Comparison of ENCODE assay signal across 23 mouse cellular contexts in genomic region chr7:113637011-113637600, GRCm38 (mm10).
DNase-seq lines count a peak whose midpoint lies in the region; ATAC-seq and TF ChIP-seq lines count a peak whose summit lies in the region.
"Had no signal": no experiment of that assay in that cellular context is flagged by ENCODE, and none has a peak within 500 bp of the region (broad histone marks: within the 10 kb centered on the region; RNA-seq: fewer than 3 reads in every experiment).

No protein-coding gene starts in this region.

- TF ChIP-seq CTCF in left cerebral cortex, adult 2 months (IDR thresholded peaks at IDR 0.05) = no peak

- no peak overlapping the region for H3K9ac ChIP-seq in intestine, embryonic 14.5 days (ENCODE audit: low read length)
- no peak overlapping the region for H3K9ac ChIP-seq in intestine, embryonic 15.5 days
- H3K9ac ChIP-seq: embryonic facial prominence, embryonic 13.5 days; embryonic facial prominence, embryonic 15.5 days; forebrain, embryonic 12.5 days had no signal

- no peaks in the 10 kb centered on the region for H3K4me1 ChIP-seq in intestine, embryonic 14.5 days (replicated peaks; ENCODE audit: control insufficient read depth, insufficient read depth, low read length)
- no peaks in the 10 kb centered on the region for H3K4me1 ChIP-seq in intestine, embryonic 15.5 days (replicated peaks)
- H3K4me1 ChIP-seq: embryonic facial prominence, embryonic 13.5 days; embryonic facial prominence, embryonic 15.5 days; forebrain, embryonic 10.5 days had no signal

- H3K27me3 ChIP-seq in intestine, embryonic 14.5 days (replicated peaks; ENCODE audit: control insufficient read depth, insufficient read depth, low read length) = no peaks in the 10 kb centered on the region
- no peaks in the 10 kb centered on the region for H3K27me3 ChIP-seq in intestine, embryonic 15.5 days (replicated peaks)
- H3K27me3 ChIP-seq: embryonic facial prominence, embryonic 13.5 days; embryonic facial prominence, embryonic 15.5 days; forebrain, embryonic 12.5 days had no signal

- WGBS in intestine, embryonic 14.5 days = 64% methylated on average over 4 of the region's 4 CpGs
- 61% methylated on average over 4 of the region's 4 CpGs for WGBS in intestine, embryonic 15.5 days

- DNase-seq in intestine, embryonic 14.5 days (ENCODE audit: low spot score) = peak; percentile 35
- DNase-seq in left cerebral cortex, adult 2 months (ENCODE audit: extremely low spot score in 1 of 2, low spot score in 2 of 2) = no peak
- no peak for DNase-seq in left cerebral cortex, postnatal 14 days (ENCODE audit: low spot score in 2 of 2)
- DNase-seq in MN1 (ENCODE audit: low spot score) = peak; percentile 91
- DNase-seq in adipocyte (ENCODE audit: low spot score) = no peak
- DNase-seq: adrenal gland, adult 2 months; adrenal gland, postnatal 10 days; adrenal gland, postnatal 25 days; cerebellum, adult 11 months; cerebellum, adult 18-20 months; cerebellum, adult 8-10 months; cerebellum, adult 9-11 months; cerebellum, postnatal 14 days; cerebellum, postnatal 36 days; embryo, embryonic 11 days had no signal

- intact Hi-C loops in left cerebral cortex, adult 2 months (cut with DNase I) = loop anchor here (5.0 kb wide), 1 partner anchor 100 kb away; no protein-coding TSS in a partner anchor
- intact Hi-C loops in left cerebral cortex, postnatal 14 days (cut with DNase I) = no loop called here

- H3K9me3 ChIP-seq in intestine, embryonic 14.5 days (ENCODE audit: control insufficient read depth, low read length) = no peaks in the 10 kb centered on the region
- no peaks in the 10 kb centered on the region for H3K9me3 ChIP-seq in intestine, embryonic 15.5 days
- H3K9me3 ChIP-seq: embryonic facial prominence, embryonic 13.5 days; embryonic facial prominence, embryonic 15.5 days; forebrain, embryonic 10.5 days; forebrain, embryonic 12.5 days had no signal

- no peak overlapping the region for H3K4me2 ChIP-seq in intestine, embryonic 14.5 days (ENCODE audit: low read length)
- no peak overlapping the region for H3K4me2 ChIP-seq in intestine, embryonic 15.5 days (replicated peaks)
- H3K4me2 ChIP-seq: embryonic facial prominence, embryonic 13.5 days; embryonic facial prominence, embryonic 15.5 days; forebrain, embryonic 12.5 days had no signal

- no peak overlapping the region for H3K27ac ChIP-seq in intestine, embryonic 14.5 days (ENCODE audit: low read depth)
- H3K27ac ChIP-seq in intestine, embryonic 15.5 days = no peak overlapping the region
- peak overlapping the region; percentile 47; the same call in 1 of the 2 replicates for H3K27ac ChIP-seq in left cerebral cortex, adult 2 months
- H3K27ac ChIP-seq: embryonic facial prominence, embryonic 13.5 days; embryonic facial prominence, embryonic 15.5 days; forebrain, embryonic 10.5 days; forebrain, embryonic 12.5 days had no signal

- no peak overlapping the region for H3K4me3 ChIP-seq in intestine, embryonic 14.5 days (ENCODE audit: low read depth, low read length)
- no peak overlapping the region for H3K4me3 ChIP-seq in intestine, embryonic 15.5 days (replicated peaks)
- no peak overlapping the region for H3K4me3 ChIP-seq in left cerebral cortex, adult 2 months
- H3K4me3 ChIP-seq: embryonic facial prominence, embryonic 13.5 days; embryonic facial prominence, embryonic 15.5 days; erythroblast, embryonic 14.5 days; forebrain, embryonic 10.5 days; forebrain, embryonic 12.5 days had no signal

- ATAC-seq in intestine, embryonic 14.5 days (replicated peaks; ENCODE audit: low FRiP score, low TSS enrichment, low read depth) = no peak
- ATAC-seq in intestine, embryonic 15.5 days = no peak
- ATAC-seq: activated CD4-positive, CD25-positive, alpha-beta regulatory T cell, adult 4 months; Patski had no signal

- H3K36me3 ChIP-seq in intestine, embryonic 14.5 days (ENCODE audit: control insufficient read depth, insufficient read depth, low read length) = no peaks in the 10 kb centered on the region
- no peaks in the 10 kb centered on the region for H3K36me3 ChIP-seq in intestine, embryonic 15.5 days
- H3K36me3 ChIP-seq: embryonic facial prominence, embryonic 13.5 days; embryonic facial prominence, embryonic 15.5 days; forebrain, embryonic 10.5 days; forebrain, embryonic 12.5 days had no signal

Comparison
In these comparisons a context has a peak if more than half of its experiments do, and no peak if none do; other contexts are left out.
1. DNase-seq: peak in intestine, embryonic 14.5 days (single experiment) and MN1 (single experiment); none in left cerebral cortex, adult 2 months (0 of 2), left cerebral cortex, postnatal 14 days (0 of 2) and adipocyte (single experiment).